In genomic region chr11:83657508-83657907, GRCm38 (mm10) we compare ENCODE assay signal across 34 mouse cellular contexts. TPM values are rescaled to one million over a fixed set of nuclear protein-coding genes. Genes with fewer than 3 reads are reported as not detected.
A peak's percentile ranks its signal among the peaks of the same experiment; 100 is the strongest.
DNase-seq lines count a peak whose midpoint lies in the region; ATAC-seq and TF ChIP-seq lines count a peak whose summit lies in the region.
"Had no signal": no experiment of that assay in that cellular context is flagged by ENCODE, and none has a peak within 500 bp of the region (broad histone marks: within the 10 kb centered on the region; RNA-seq: fewer than 3 reads in every experiment).

No protein-coding gene starts in this region.

- intact Hi-C loops in left cerebral cortex, postnatal 25 days (cut with DNase I): no loop called here

- H3K79me2 ChIP-seq in macrophage (ENCODE audit: inconsistent target): peaks cover 12% of the 10 kb centered on the region; the same call in 1 of the 2 replicates

- H3K36me3 ChIP-seq in macrophage (ENCODE audit: inconsistent target): 0 out of 2 replicates have a peak, but pooled peaks cover 4% of the 10 kb centered on the region
- H3K36me3 ChIP-seq: embryonic facial prominence, embryonic 10.5 days; embryonic facial prominence, embryonic 13.5 days; forebrain, embryonic 12.5 days; forebrain, embryonic 15.5 days; hindbrain, embryonic 12.5 days; hindbrain, embryonic 15.5 days had no signal

- 0 out of 2 replicates have a peak, but pooled peaks have one; percentile 29 for ATAC-seq in monocyte, adult 5-6 weeks (replicated peaks; ENCODE audit: insufficient number of reproducible peaks, low FRiP score, low TSS enrichment, poor library complexity, severe bottlenecking)
- ATAC-seq: activated CD4-positive, CD25-positive, alpha-beta regulatory T cell, adult 4 months; forebrain, embryonic 15.5 days had no signal

- DNase-seq in left cerebral cortex, postnatal 25 days (ENCODE audit: low spot score in 2 of 2): peak; percentile 4 to 19
- no peak for DNase-seq in left cerebral cortex, adult 18-20 months (ENCODE audit: low spot score in 2 of 2)
- DNase-seq in retina, embryonic 14.5 days (ENCODE audit: low spot score): no peak
- no peak for DNase-seq in retina, postnatal 1 day
- DNase-seq in spleen, adult 18-20 months: no peak
- DNase-seq: adrenal gland, adult 8-10 months; adrenal gland, postnatal 25 days; cerebellum, adult 11 months; cerebellum, adult 2 months; cerebellum, adult 9-11 months; cerebellum, postnatal 36 days; embryo, embryonic 11 days; gastrocnemius, postnatal 25 days had no signal

- WGBS in macrophage (ENCODE audit: missing documents): 58% methylated on average over 3 of the region's 3 CpGs

- peaks cover 72% of the 10 kb centered on the region for H3K4me1 ChIP-seq in bone marrow macrophage, adult 2 months (ENCODE audit: control insufficient read depth, insufficient read depth, low read length)
- H3K4me1 ChIP-seq: embryonic facial prominence, embryonic 10.5 days; embryonic facial prominence, embryonic 13.5 days; forebrain, embryonic 12.5 days; forebrain, embryonic 15.5 days; hindbrain, embryonic 12.5 days; hindbrain, embryonic 15.5 days had no signal

- TF ChIP-seq POLR2A in bone marrow macrophage, adult 2 months (IDR thresholded peaks at IDR 0.05; ENCODE audit: borderline replicate concordance, low read depth, low read length): no peak

- H3K4me3 ChIP-seq in bone marrow macrophage, adult 2 months (ENCODE audit: insufficient read depth, low read length): no peak overlapping the region
- no peak overlapping the region for H3K4me3 ChIP-seq in macrophage (ENCODE audit: inconsistent target)
- H3K4me3 ChIP-seq: embryonic facial prominence, embryonic 10.5 days; embryonic facial prominence, embryonic 13.5 days; erythroblast, embryonic 14.5 days; forebrain, embryonic 12.5 days; forebrain, embryonic 15.5 days; hindbrain, embryonic 12.5 days; hindbrain, embryonic 15.5 days had no signal

- no peak for TF ChIP-seq CTCF in bone marrow macrophage, adult 2 months (IDR thresholded peaks at IDR 0.05; ENCODE audit: low read depth, low read length)

- peak overlapping the region; percentile 74 for H3K27ac ChIP-seq in bone marrow macrophage, adult 2 months (ENCODE audit: insufficient read depth, low read depth, low read length)
- H3K27ac ChIP-seq in macrophage: peak overlapping the region; percentile 55
- H3K27ac ChIP-seq: embryonic facial prominence, embryonic 10.5 days; embryonic facial prominence, embryonic 13.5 days; forebrain, embryonic 12.5 days; forebrain, embryonic 15.5 days; hindbrain, embryonic 12.5 days; hindbrain, embryonic 15.5 days had no signal

RNA-seq across cellular contexts. Expression of gene Ccl4, which starts 4.9 kb away (rescaled TPM):
- not detected for total RNA-seq in left cerebral cortex, postnatal 25 days (2021)
- not detected for total RNA-seq in left cerebral cortex, adult 18-20 months (2021)
- polyA plus RNA-seq in bone marrow macrophage, adult 2 months (2012; ENCODE audit: insufficient read depth, insufficient read length, missing spikeins): 78.8 and 104 TPM in 2 replicates
- 1,000 to 10,000 TPM in 4 of 26 experiments, 100 to 1,000 TPM in 21, 10 to 100 TPM in 1; 90.2 to 1,268 (median 418) TPM for total RNA-seq in macrophage (2018; cell fraction: chromatin; rRNA removed)
- total RNA-seq in macrophage (2018; cell fraction: cytosol; rRNA removed): 1,000 to 10,000 TPM in 13 of 26 experiments, 100 to 1,000 TPM in 13; 245 to 6,609 (median 1,184) TPM
- total RNA-seq in macrophage (2018; cell fraction: nucleus; rRNA removed): 1,000 to 10,000 TPM in 16 of 26 experiments, 100 to 1,000 TPM in 10; 156 to 4,947 (median 1,739) TPM
- 101 to 412 TPM (median 201 TPM) in 3 replicates for polyA plus RNA-seq in macrophage (2018)
- total RNA-seq in monocyte, adult 5-6 weeks (2017): 523 to 801 TPM (median 669 TPM) in 3 replicates
- total RNA-seq: adrenal gland, postnatal 25 days; ES-E14; gastrocnemius, adult 8-10 months; gastrocnemius, postnatal 25 days; heart, adult 8-10 months; heart, postnatal 25 days had no signal
- polyA plus RNA-seq: erythroblast, embryonic 14.5 days; forebrain, embryonic 12.5 days had no signal

RNA-seq across cellular contexts. Expression of gene Ccl3, which starts 8.4 kb away (rescaled TPM):
- total RNA-seq in left cerebral cortex, postnatal 25 days (2021): not detected
- total RNA-seq in left cerebral cortex, adult 18-20 months (2021): not detected
- 129 and 135 TPM in 2 replicates for polyA plus RNA-seq in bone marrow macrophage, adult 2 months (2012; ENCODE audit: insufficient read depth, insufficient read length, missing spikeins)
- 100 to 1,000 TPM in 21 of 26 experiments, 10 to 100 TPM in 5; 68.7 to 743 (median 252) TPM for total RNA-seq in macrophage (2018; cell fraction: chromatin; rRNA removed)
- 1,000 to 10,000 TPM in 14 of 26 experiments, 100 to 1,000 TPM in 12; 325 to 6,363 (median 1,124) TPM for total RNA-seq in macrophage (2018; cell fraction: cytosol; rRNA removed)
- total RNA-seq in macrophage (2018; cell fraction: nucleus; rRNA removed): 1,000 to 10,000 TPM in 15 of 26 experiments, 100 to 1,000 TPM in 11; 331 to 4,588 (median 1,236) TPM
- polyA plus RNA-seq in macrophage (2018): 203 to 397 TPM (median 307 TPM) in 3 replicates
- total RNA-seq in monocyte, adult 5-6 weeks (2017): 448 to 606 TPM (median 547 TPM) in 3 replicates
- total RNA-seq: gastrocnemius, adult 8-10 months; gastrocnemius, postnatal 25 days; heart, adult 8-10 months had no signal

RNA-seq across cellular contexts. Expression of gene Rpl9-ps1, which starts 12.1 kb away (rescaled TPM):
- not detected for total RNA-seq in left cerebral cortex, postnatal 25 days (2021)
- total RNA-seq in left cerebral cortex, adult 18-20 months (2021): not detected
- polyA plus RNA-seq in bone marrow macrophage, adult 2 months (2012; ENCODE audit: insufficient read depth, insufficient read length, missing spikeins): not detected in 2 replicates
- 1 to 10 TPM in 8 of 26 experiments, not detected in 18; 1.8 to 4.2 (median 2.2) TPM for total RNA-seq in macrophage (2018; cell fraction: chromatin; rRNA removed)
- under 1 TPM in 3 of 26 experiments, not detected in 23; 0.29 to 0.41 (median 0.33) TPM for total RNA-seq in macrophage (2018; cell fraction: cytosol; rRNA removed)
- 1 to 10 TPM in 13 of 26 experiments, not detected in 13; 1.2 to 5.7 (median 2.4) TPM for total RNA-seq in macrophage (2018; cell fraction: nucleus; rRNA removed)
- polyA plus RNA-seq in macrophage (2018): not detected in 3 replicates
- 1.3 TPM in 1 of 3 replicates, not detected in the others for total RNA-seq in monocyte, adult 5-6 weeks (2017)
- total RNA-seq: adrenal gland, adult 8-10 months; adrenal gland, postnatal 25 days; ES-E14; gastrocnemius, adult 8-10 months; gastrocnemius, postnatal 25 days; heart, adult 8-10 months; heart, postnatal 25 days; hematopoietic stem cell, adult 5-6 weeks had no signal
- polyA plus RNA-seq: cerebellum, adult 2 months; cortical plate, adult 2 months; embryonic facial prominence, embryonic 10.5 days; embryonic facial prominence, embryonic 13.5 days; erythroblast, embryonic 14.5 days; forebrain, embryonic 12.5 days; forebrain, embryonic 15.5 days; gonadal fat pad, adult 2 months; heart, embryonic 11.5 days; heart, embryonic 14.5 days; heart, postnatal 0 days; hindbrain, embryonic 12.5 days; hindbrain, embryonic 15.5 days had no signal

RNA-seq across cellular contexts. Expression of gene Wfdc17, which starts 46.3 kb away (rescaled TPM):
- total RNA-seq in left cerebral cortex, postnatal 25 days (2021): not detected
- total RNA-seq in left cerebral cortex, adult 18-20 months (2021): not detected
- 530 and 532 TPM in 2 replicates for polyA plus RNA-seq in bone marrow macrophage, adult 2 months (2012; ENCODE audit: insufficient read depth, insufficient read length, missing spikeins)
- 10 to 100 TPM in 25 of 26 experiments, 1 to 10 TPM in 1; 9.2 to 36.1 (median 20.8) TPM for total RNA-seq in macrophage (2018; cell fraction: chromatin; rRNA removed)
- 1,000 to 10,000 TPM; 1,028 to 1,534 (median 1,306) TPM for total RNA-seq in macrophage (2018; cell fraction: cytosol; rRNA removed)
- total RNA-seq in macrophage (2018; cell fraction: nucleus; rRNA removed): 100 to 1,000 TPM; 120 to 399 (median 211) TPM
- 635 to 1,651 TPM (median 1,108 TPM) in 3 replicates for polyA plus RNA-seq in macrophage (2018)
- total RNA-seq in monocyte, adult 5-6 weeks (2017): 8.1 to 15.4 TPM (median 14.2 TPM) in 3 replicates
- total RNA-seq: ES-E14 had no signal
- polyA plus RNA-seq: activated CD4-positive, CD25-positive, alpha-beta regulatory T cell, adult 4 months; erythroblast, embryonic 14.5 days; forebrain, embryonic 12.5 days; forebrain, embryonic 15.5 days had no signal

RNA-seq across cellular contexts. Expression of gene Wfdc18, which starts 51.3 kb away (rescaled TPM):
- total RNA-seq in left cerebral cortex, postnatal 25 days (2021): 1 to 10 TPM; 1.9 to 3.1 TPM
- total RNA-seq in left cerebral cortex, adult 18-20 months (2021): 1 to 10 TPM; 1.1 to 1.2 TPM
- 1.9 and 2.4 TPM in 2 replicates for polyA plus RNA-seq in bone marrow macrophage, adult 2 months (2012; ENCODE audit: insufficient read depth, insufficient read length, missing spikeins)
- 1 to 10 TPM in 25 of 26 experiments, not detected in 1; 1.1 to 5.2 (median 2.6) TPM for total RNA-seq in macrophage (2018; cell fraction: chromatin; rRNA removed)
- total RNA-seq in macrophage (2018; cell fraction: cytosol; rRNA removed): 1 to 10 TPM in 25 of 26 experiments, under 1 TPM in 1; 0.92 to 3.5 (median 2.2) TPM
- total RNA-seq in macrophage (2018; cell fraction: nucleus; rRNA removed): 1 to 10 TPM in 24 of 26 experiments, not detected in 2; 1.1 to 9.8 (median 3.7) TPM
- polyA plus RNA-seq in macrophage (2018): 1.5 to 1.6 TPM in 2 of 3 replicates, not detected in the other
- 4.7 TPM in 1 of 3 replicates, not detected in the others for total RNA-seq in monocyte, adult 5-6 weeks (2017)
- total RNA-seq: adrenal gland, adult 8-10 months; adrenal gland, postnatal 25 days; ES-E14; gastrocnemius, adult 8-10 months; gastrocnemius, postnatal 25 days; heart, adult 8-10 months; heart, postnatal 25 days had no signal
- polyA plus RNA-seq: activated CD4-positive, CD25-positive, alpha-beta regulatory T cell, adult 4 months; embryonic facial prominence, embryonic 10.5 days; embryonic facial prominence, embryonic 13.5 days; erythroblast, embryonic 14.5 days; forebrain, embryonic 12.5 days; forebrain, embryonic 15.5 days; hindbrain, embryonic 12.5 days; hindbrain, embryonic 15.5 days had no signal

Comparison
In these comparisons a context has a peak if more than half of its experiments do, and no peak if none do; other contexts are left out.
1. DNase-seq: peak in left cerebral cortex, postnatal 25 days (2 of 2); none in left cerebral cortex, adult 18-20 months (0 of 2), retina, embryonic 14.5 days (single experiment), retina, postnatal 1 day (single experiment) and spleen, adult 18-20 months (0 of 2).
2. RNA of gene Ccl4, which starts 4.9 kb away (total RNA-seq): 523 to 801 TPM in monocyte, adult 5-6 weeks; not detected in left cerebral cortex, adult 18-20 months and not detected in left cerebral cortex, postnatal 25 days; every median in the first group is over 100 times any median in the second.
3. RNA of gene Ccl3, which starts 8.4 kb away (total RNA-seq): 448 to 606 TPM in monocyte, adult 5-6 weeks; not detected in left cerebral cortex, adult 18-20 months and not detected in left cerebral cortex, postnatal 25 days; every median in the first group is over 100 times any median in the second.